Mouse (Mus musculus) cerebellum, adult 2 months (tissue): ENCODE data around the gene Vamp1.

ENCODE experiments used
- CTCF ChIP-seq: fragments of 200-500 bp; IDR thresholded peaks from 2 replicates; pipeline ENCODE4 v1.5.1; 2011; ENCODE audit warnings: low read depth, mild to moderate bottlenecking, control low read depth, low read length, moderate library complexity, borderline replicate concordance; ENCODE audit not compliant: insufficient read depth
- POLR2A ChIP-seq: fragments of 200-500 bp; IDR thresholded peaks from 2 replicates; pipeline ENCODE4 v1.6.1; 2011; ENCODE audit warnings: low read length, control low read depth, borderline replicate concordance; ENCODE audit not compliant: insufficient read depth

DNA sequence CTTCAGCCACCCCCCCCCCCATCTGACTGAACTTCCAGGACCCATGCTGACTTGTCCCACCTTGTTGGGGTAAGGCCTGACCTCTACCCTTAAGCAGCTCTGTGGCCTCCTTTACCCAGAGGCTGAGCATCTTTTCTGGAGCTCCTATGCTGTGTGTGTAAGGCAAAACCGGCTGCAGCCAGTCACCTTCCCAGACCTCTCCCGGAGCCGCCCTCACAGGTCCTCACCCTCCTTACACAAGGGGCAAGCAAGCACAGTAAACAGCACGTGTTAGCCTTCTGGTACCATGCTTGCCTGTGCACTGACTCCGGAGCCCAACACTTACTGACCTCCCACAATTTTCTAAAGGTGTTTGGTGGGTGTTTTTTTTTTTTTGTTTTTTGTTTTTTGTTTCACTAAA, 39.9 kb upstream of the Vamp1 start:
- TF ChIP-seq CTCF, result no peak
- TF ChIP-seq POLR2A, result no peak
